In genomic region chrX:52320653-52321052, GRCm38 (mm10) we compare ENCODE assay signal across 15 mouse cellular contexts.
A peak's percentile ranks its signal among the peaks of the same experiment; 100 is the strongest.
DNase-seq lines count a peak whose midpoint lies in the region; ATAC-seq and TF ChIP-seq lines count a peak whose summit lies in the region.
"Had no signal": no experiment of that assay in that cellular context is flagged by ENCODE, and none has a peak within 500 bp of the region (broad histone marks: within the 10 kb centered on the region; RNA-seq: fewer than 3 reads in every experiment).

No protein-coding gene starts in this region.

- WGBS in kidney, embryonic 16.5 days = 66% methylated on average over 4 of the region's 4 CpGs
- 58% methylated on average over 4 of the region's 4 CpGs for WGBS in lung, embryonic 14.5 days
- 72% methylated on average over 4 of the region's 4 CpGs for WGBS in hindbrain, embryonic 13.5 days

- no peak for TF ChIP-seq CTCF in lung, embryonic 14.5 days (IDR thresholded peaks at IDR 0.05; ENCODE audit: low read depth)

- H3K9ac ChIP-seq in kidney, embryonic 16.5 days (replicated peaks; ENCODE audit: low read length) = no peak overlapping the region
- H3K9ac ChIP-seq in lung, embryonic 14.5 days = no peak overlapping the region
- H3K9ac ChIP-seq in hindbrain, embryonic 13.5 days = no peak overlapping the region
- H3K9ac ChIP-seq: neural tube, embryonic 12.5 days had no signal

- H3K4me1 ChIP-seq in kidney, embryonic 16.5 days (ENCODE audit: insufficient read depth, low read length) = no peaks in the 10 kb centered on the region
- no peaks in the 10 kb centered on the region for H3K4me1 ChIP-seq in lung, embryonic 14.5 days (ENCODE audit: insufficient read depth)
- H3K4me1 ChIP-seq in hindbrain, embryonic 13.5 days (replicated peaks) = no peaks in the 10 kb centered on the region
- H3K4me1 ChIP-seq: neural tube, embryonic 12.5 days had no signal

- no peak for ATAC-seq in kidney, embryonic 16.5 days (ENCODE audit: low FRiP score, low TSS enrichment)
- ATAC-seq in lung, embryonic 14.5 days (ENCODE audit: insufficient read depth) = no peak
- ATAC-seq in hindbrain, embryonic 13.5 days (ENCODE audit: low FRiP score) = no peak
- ATAC-seq: forebrain, embryonic 16.5 days had no signal

- DNase-seq in gastrocnemius, adult 18-20 months (ENCODE audit: low spot score) = peak; percentile 1
- DNase-seq in gastrocnemius, adult 8-10 months (ENCODE audit: low spot score in 2 of 2) = no peak
- peak; percentile 1 for DNase-seq in kidney, postnatal 14 days
- peak; percentile 13 for DNase-seq in lung, embryonic 14.5 days
- no peak for DNase-seq in cerebellum, postnatal 25 days
- DNase-seq in right cerebral cortex, postnatal 10 days (ENCODE audit: low spot score in 2 of 2) = no peak
- DNase-seq: cerebellum, adult 11-12 months; cerebellum, postnatal 36 days; kidney, adult 8-10 months; layer of hippocampus, postnatal 36 days; thymus, postnatal 4 days had no signal

- no peaks in the 10 kb centered on the region for H3K9me3 ChIP-seq in kidney, embryonic 16.5 days (ENCODE audit: low read length)
- H3K9me3 ChIP-seq in lung, embryonic 14.5 days (ENCODE audit: low read depth, low read length) = no peaks in the 10 kb centered on the region
- no peaks in the 10 kb centered on the region for H3K9me3 ChIP-seq in hindbrain, embryonic 13.5 days
- H3K9me3 ChIP-seq: neural tube, embryonic 12.5 days had no signal

- no peak overlapping the region for H3K4me3 ChIP-seq in kidney, embryonic 16.5 days (ENCODE audit: low read length)
- no peak overlapping the region for H3K4me3 ChIP-seq in lung, embryonic 14.5 days (ENCODE audit: low read depth, low read length)
- H3K4me3 ChIP-seq in hindbrain, embryonic 13.5 days = no peak overlapping the region
- H3K4me3 ChIP-seq: neural tube, embryonic 12.5 days had no signal

- peaks cover 5% of the 10 kb centered on the region; the same call in 1 of the 2 replicates for H3K27me3 ChIP-seq in kidney, embryonic 16.5 days (ENCODE audit: insufficient read depth, low read length)
- no peaks in the 10 kb centered on the region for H3K27me3 ChIP-seq in lung, embryonic 14.5 days (ENCODE audit: insufficient read depth, low read length)
- no peaks in the 10 kb centered on the region for H3K27me3 ChIP-seq in hindbrain, embryonic 13.5 days
- H3K27me3 ChIP-seq: neural tube, embryonic 12.5 days had no signal

- H3K27ac ChIP-seq in kidney, embryonic 16.5 days (ENCODE audit: low read length) = no peak overlapping the region
- no peak overlapping the region for H3K27ac ChIP-seq in lung, embryonic 14.5 days (ENCODE audit: low read depth)
- H3K27ac ChIP-seq in hindbrain, embryonic 13.5 days = no peak overlapping the region
- H3K27ac ChIP-seq: neural tube, embryonic 12.5 days had no signal

- H3K4me2 ChIP-seq in kidney, embryonic 16.5 days (replicated peaks; ENCODE audit: low read depth, low read length) = no peak overlapping the region
- no peak overlapping the region for H3K4me2 ChIP-seq in lung, embryonic 14.5 days
- no peak overlapping the region for H3K4me2 ChIP-seq in hindbrain, embryonic 13.5 days
- H3K4me2 ChIP-seq: neural tube, embryonic 12.5 days had no signal

- H3K36me3 ChIP-seq in kidney, embryonic 16.5 days (ENCODE audit: insufficient read depth, low read length) = no peaks in the 10 kb centered on the region
- no peaks in the 10 kb centered on the region for H3K36me3 ChIP-seq in lung, embryonic 14.5 days (ENCODE audit: insufficient read depth)
- H3K36me3 ChIP-seq in hindbrain, embryonic 13.5 days = no peaks in the 10 kb centered on the region
- H3K36me3 ChIP-seq: neural tube, embryonic 12.5 days had no signal

Comparison
In these comparisons a context has a peak if more than half of its experiments do, and no peak if none do; other contexts are left out.
1. DNase-seq: peak in gastrocnemius, adult 18-20 months (single experiment), kidney, postnatal 14 days (single experiment) and lung, embryonic 14.5 days (single experiment); none in gastrocnemius, adult 8-10 months (0 of 2), cerebellum, postnatal 25 days (0 of 2) and right cerebral cortex, postnatal 10 days (0 of 2).